Mouse (Mus musculus): ENCODE results near the gene Gsdma. TPM values are rescaled to one million over a fixed set of nuclear protein-coding genes. Genes with fewer than 3 reads are reported as not detected.
"Not testable (repeated sequence)": the region's sequence is repeated elsewhere in the genome, so short reads cannot be mapped to it uniquely, and the experiment has no call there.

Gene Gsdma
- total RNA-seq, 2 experiments from 2014 or later: 0.31 to 0.76 TPM

- DNase-seq: no peak
- intact Hi-C loops (cut with DNase I): no loop called here
Measured at GRCm38 (mm10) chr11:98675829-98676363, 11.7 kb downstream of the Gsdma start.

- DNase-seq: no peak
- intact Hi-C loops (cut with DNase I): no loop called here
Measured at GRCm38 (mm10) chr11:98680023-98680422, 15.9 kb downstream of the Gsdma start.

DNA sequence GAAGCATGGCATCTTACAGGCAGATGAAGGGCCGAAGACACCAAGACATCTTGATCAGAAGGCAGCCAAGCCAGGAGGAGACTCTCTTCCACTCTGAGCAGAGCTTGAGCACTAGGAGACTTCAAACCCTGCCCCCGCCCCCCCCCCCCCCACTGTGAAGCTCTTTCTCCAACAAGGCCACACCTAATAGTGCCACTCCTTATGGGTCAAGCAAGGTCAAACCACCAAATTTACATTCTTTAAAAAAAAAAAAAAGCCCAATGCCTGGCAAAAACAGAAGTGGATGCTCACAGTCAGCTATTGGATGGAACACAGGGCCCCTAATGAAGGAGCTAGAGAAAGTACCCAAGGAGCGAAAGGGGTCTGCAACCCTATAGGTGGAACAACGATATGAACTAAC lies 16.4 kb downstream of the Gsdma start:
- DNase-seq; intact Hi-C loops (cut with DNase I): not testable (repeated sequence)

GRCm38 (mm10) chr11:98681186-98681585 lies 17.0 kb downstream of the Gsdma start:
- DNase-seq: no peak
- intact Hi-C loops (cut with DNase I): no loop called here

DNA sequence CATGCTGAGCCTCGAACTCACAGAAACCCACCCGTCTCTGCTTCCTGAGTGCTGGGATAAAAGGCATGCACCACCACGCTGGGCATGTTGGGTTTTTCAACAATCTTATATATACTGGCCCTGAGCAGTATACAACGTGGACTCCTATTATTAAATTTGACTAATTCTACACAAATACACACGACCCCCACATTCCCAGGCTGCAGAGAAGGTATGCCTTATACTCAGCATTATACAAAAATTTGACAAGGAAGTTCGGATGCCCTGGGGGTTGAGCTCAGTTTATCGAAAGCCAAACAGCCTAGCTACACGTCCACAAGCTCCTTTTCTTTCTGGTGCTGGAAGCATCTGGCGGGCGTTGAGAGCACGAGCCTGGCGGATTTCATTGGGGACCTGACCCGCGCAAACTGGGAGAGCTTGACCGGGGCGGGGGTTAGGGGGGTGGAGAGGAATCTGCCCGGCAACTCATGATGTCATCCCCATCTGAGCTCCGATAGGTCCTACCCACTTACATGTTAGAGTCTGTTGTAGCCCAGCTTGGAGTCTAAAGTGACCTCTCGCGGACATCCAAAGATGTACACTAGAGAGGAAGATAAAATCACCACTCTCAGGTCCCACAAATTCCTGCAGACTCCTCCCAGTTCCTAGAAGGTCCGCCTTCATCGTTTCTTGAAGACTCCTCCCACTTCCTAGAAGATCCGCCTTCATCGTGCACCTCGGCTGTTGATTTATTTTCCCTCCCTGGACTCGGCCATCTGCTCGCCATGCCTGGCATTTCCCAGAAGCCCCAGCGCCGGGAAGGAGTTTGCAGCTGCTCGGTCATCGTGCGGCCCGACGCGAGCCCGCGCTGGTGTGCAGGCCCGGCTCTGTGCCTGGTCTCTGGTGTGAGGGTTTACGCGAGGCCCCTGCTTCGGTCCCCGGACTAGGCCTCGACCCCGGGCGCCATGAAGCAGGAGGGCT lies 17.9 kb downstream of the Gsdma start, which contains the start of gene Psmd3:
Gene Psmd3 (plus strand): TSS at position 769 of the 960 bp plus-strand sequence.
- intact Hi-C loops (cut with DNase I): no loop called here
- DNase-seq: peak; percentile 93 to 98

- intact Hi-C loops (cut with DNase I): no loop called here
- DNase-seq: no peak
Measured at GRCm38 (mm10) chr11:98682811-98683210, 18.7 kb downstream of the Gsdma start.

- intact Hi-C loops (cut with DNase I): no loop called here
- no peak for DNase-seq
Measured at GRCm38 (mm10) chr11:98685642-98686041, 21.5 kb downstream of the Gsdma start.

GRCm38 (mm10) chr11:98686976-98687375 lies 22.8 kb downstream of the Gsdma start:
- intact Hi-C loops (cut with DNase I): no loop called here

DNA sequence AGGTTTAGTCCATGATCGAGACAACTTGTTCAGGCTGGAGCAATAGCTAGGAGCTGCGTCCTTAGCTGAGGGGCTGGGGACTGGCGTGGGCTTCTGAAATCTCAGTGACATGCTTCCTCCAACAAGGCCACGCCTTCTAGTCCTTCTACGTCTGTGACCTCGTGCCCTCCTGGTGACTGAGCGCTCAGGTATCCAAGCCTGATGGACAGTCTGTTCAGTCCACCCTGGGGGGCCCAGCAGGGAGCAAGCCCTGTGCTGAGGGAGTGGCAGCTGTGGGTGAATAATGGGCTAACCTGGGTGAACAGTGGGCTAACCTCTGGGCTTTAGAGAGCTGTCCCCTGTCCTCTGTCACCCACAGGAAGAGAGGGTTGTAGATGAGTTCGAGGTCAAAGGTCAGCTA lies 23.9 kb downstream of the Gsdma start:
- intact Hi-C loops (cut with DNase I): no loop called here
- DNase-seq: no peak

More at GRCm38 (mm10) chr11:98686976-98687375, 22.8 kb downstream of the Gsdma start:
- DNase-seq: no peak

DNA sequence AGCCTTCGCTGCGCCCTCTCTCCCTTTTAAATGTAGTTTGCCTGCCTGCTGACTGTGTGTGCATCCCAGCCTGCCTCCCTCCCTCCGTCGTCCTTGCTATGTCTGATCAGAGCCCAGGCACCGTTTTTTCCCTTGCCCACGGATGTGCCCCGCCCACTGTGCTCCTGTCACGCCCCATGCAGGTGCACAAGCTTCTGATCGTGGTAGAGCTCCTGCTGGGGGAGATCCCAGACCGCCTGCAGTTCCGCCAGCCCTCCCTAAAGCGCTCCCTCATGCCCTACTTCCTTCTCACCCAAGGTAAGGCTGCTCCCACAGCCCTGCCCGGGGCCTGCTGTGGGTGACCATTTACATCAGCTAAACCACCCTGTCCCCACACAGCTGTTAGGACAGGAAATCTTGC lies 29.1 kb downstream of the Gsdma start:
- no peak for DNase-seq
- intact Hi-C loops (cut with DNase I): no loop called here

GRCm38 (mm10) chr11:98693746-98694145 lies 29.6 kb downstream of the Gsdma start:
- intact Hi-C loops (cut with DNase I): no loop called here

DNA sequence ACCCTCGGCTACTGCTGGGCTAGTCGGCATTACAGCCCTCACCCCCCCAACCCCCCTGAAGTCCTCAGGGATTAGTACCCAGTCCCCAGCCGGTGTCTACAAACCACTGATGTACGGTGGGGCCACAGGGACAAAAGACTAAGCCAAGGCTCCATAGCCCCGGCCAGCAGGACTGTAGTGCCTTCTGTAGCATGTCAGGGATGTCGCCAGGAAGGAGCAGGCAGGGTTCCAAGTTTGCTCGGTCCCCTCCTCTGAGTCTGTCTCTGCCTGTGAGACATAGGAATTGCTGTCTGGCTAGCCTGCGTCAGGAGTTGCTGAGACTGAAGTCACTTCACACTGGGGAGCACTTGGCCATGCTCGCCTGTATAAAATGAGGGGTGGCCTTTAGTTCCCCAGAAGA lies 30.1 kb downstream of the Gsdma start:
- intact Hi-C loops (cut with DNase I): no loop called here
- DNase-seq: no peak

More at GRCm38 (mm10) chr11:98693746-98694145, 29.6 kb downstream of the Gsdma start:
- no peak for DNase-seq

GRCm38 (mm10) chr11:98695408-98695807 lies 31.3 kb downstream of the Gsdma start:
- no peak for DNase-seq

GRCm38 (mm10) chr11:98696454-98697216 lies 32.5 kb downstream of the Gsdma start:
- no peak for DNase-seq
- intact Hi-C loops (cut with DNase I): no loop called here

More at GRCm38 (mm10) chr11:98695408-98695807, 31.3 kb downstream of the Gsdma start:
- intact Hi-C loops (cut with DNase I): no loop called here

- intact Hi-C loops (cut with DNase I): no loop called here
- no peak for DNase-seq
Measured at GRCm38 (mm10) chr11:98697225-98697624, 33.1 kb downstream of the Gsdma start.

- no peak for DNase-seq
- intact Hi-C loops (cut with DNase I): no loop called here
Measured at GRCm38 (mm10) chr11:98698849-98699640, 34.9 kb downstream of the Gsdma start.

DNA sequence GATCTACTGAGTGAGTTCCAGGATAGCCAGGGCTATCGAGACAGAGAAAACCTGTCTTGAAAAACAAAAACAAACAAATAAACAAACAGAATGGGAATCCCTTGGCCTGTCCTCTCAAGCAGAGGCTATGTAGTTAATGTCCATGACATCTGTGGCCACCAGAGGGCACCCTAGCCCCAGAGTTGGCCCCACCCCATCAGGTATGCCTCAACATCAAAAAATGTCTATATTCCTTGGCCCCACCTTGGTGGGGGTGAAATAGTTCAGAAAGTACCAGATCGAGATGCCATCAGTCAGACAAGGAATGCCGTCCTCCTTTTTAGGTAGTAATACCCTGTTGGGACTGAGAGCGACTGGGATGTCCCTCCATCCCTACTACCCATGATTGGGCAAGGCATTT lies 35.8 kb downstream of the Gsdma start:
- peak; percentile 66 to 77 for DNase-seq
- intact Hi-C loops (cut with DNase I): loop anchor here (2.0 to 5.0 kb wide), 3 partner anchors 87 to 212 kb away; no protein-coding TSS in a partner anchor

DNA sequence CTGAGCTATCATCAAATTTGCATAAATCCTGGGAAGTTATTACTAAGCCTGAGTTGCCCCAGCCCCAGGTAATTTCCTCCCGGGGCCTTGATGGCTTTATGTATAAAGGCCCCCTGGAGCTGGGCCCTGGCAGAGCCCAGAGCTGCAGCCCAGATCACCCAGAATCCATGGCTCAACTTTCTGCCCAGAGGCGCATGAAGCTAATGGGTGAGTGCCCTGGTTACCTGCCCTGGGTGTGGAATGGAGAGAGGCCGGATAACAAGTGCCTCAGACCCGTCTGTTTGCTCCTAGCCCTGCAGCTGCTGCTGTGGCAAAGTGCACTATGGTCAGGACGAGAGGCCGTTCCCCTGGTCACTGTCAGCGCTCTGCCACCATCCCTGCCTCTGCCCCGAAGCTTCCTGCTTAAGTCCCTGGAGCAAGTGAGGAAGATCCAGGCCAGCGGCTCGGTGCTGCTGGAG lies 37.1 kb downstream of the Gsdma start, which contains the start of gene Csf3:
Gene Csf3 (plus strand): TSS at position 51 of the 458 bp plus-strand sequence.
- no peak for DNase-seq
- intact Hi-C loops (cut with DNase I): loop anchor here (2.0 to 5.0 kb wide), 3 partner anchors 86 to 211 kb away; no protein-coding TSS in a partner anchor

DNA sequence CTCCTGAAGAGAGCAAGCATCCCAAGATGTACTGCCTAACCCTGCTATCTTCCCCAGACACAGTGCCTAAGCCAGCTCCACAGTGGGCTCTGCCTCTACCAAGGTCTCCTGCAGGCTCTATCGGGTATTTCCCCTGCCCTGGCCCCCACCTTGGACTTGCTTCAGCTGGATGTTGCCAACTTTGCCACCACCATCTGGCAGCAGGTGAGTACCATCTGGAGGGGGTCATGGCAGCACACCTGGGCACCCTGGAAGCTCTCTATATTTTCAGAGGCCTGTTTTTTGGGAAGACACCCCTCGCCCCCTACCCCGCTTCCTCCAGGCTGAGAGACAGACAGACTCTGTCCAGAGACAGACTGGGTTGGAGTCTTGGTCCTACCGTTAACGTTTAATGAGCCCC lies 38.2 kb downstream of the Gsdma start:
- intact Hi-C loops (cut with DNase I): loop anchor here (5.0 kb wide), 1 partner anchor 210 kb away; no protein-coding TSS in a partner anchor
- no peak for DNase-seq

DNA sequence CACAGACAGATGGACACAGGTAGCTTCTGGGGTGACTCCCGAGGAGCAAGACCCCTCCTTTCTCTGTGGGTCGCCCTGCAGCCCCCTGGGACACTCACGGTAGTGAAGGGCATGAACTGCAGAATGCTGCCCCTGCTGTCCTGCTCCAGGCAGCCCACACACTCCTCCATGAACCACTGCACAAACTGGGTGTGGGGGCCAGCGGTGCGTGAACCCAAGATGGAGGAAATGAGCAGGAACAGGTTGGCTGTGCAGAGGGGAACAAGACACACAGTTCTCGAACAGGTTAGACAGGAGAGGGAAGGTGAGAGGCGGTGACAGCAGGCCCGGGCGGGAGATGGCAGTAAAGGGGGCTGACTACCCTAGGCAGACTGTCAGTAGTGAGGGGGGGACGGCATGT lies 40.9 kb downstream of the Gsdma start:
- intact Hi-C loops (cut with DNase I): no loop called here
- DNase-seq: no peak
